Mouse (Mus musculus) limb, embryonic 10.5 days (tissue): ENCODE results near the gene A3galt2. TPM values are rescaled to one million over a fixed set of nuclear protein-coding genes. Genes with fewer than 3 reads are reported as not detected.

Source experiments
- DNase-seq: peaks from one replicate; pipeline ENCODE4 v3.0.0-alpha.2; 2017; ENCODE audit warnings: low spot score
- H3K27ac ChIP-seq: fragments of 300-500 bp; sonication (generic); 2 replicates; pipeline ENCODE4 v1.5.1; 2016; ENCODE audit warnings: mild to moderate bottlenecking
- H3K27me3 ChIP-seq: fragments of 300-500 bp; sonication (generic); 2 replicates; pipeline ENCODE4 v1.6.1; 2016; ENCODE audit warnings: low read depth, mild to moderate bottlenecking; ENCODE audit not compliant: poor library complexity, severe bottlenecking
- H3K36me3 ChIP-seq: fragments of 300-500 bp; sonication (generic); 2 replicates; pipeline ENCODE4 v1.6.1; 2016; ENCODE audit warnings: mild to moderate bottlenecking, moderate library complexity
- H3K4me1 ChIP-seq: fragments of 300-500 bp; sonication (generic); 2 replicates; pipeline ENCODE4 v1.6.1; 2016
- H3K4me3 ChIP-seq: fragments of 300-500 bp; sonication (generic); 2 replicates; pipeline ENCODE4 v1.5.1; 2016; ENCODE audit warnings: mild to moderate bottlenecking, moderate library complexity
- H3K9me3 ChIP-seq: fragments of 300-500 bp; sonication (generic); replicated peaks from 2 replicates; pipeline ENCODE4 v1.6.1; 2016; ENCODE audit warnings: mild to moderate bottlenecking
- WGBS: fragments of 180-500 bp; shearing (Covaris S2); methylation state at CpG from one replicate; pipeline ENCODE4 v1.1.7; 2016; 5-methylcytosine and 5-hydroxymethylcytosine counted together
- polyA plus RNA-seq: library from polyadenylated mRNA; unstranded; fragments of >200 nt; fragmentation: Nextera tagmentation; extraction: Ambion mirVana; gene quantifications from 2 replicates; pipeline ENCODE4 v1.2.1, GENCODE M21; 2016

A3galt2 gene
- polyA plus RNA-seq, 1 experiment from 2014 or later, result 0.10 TPM

DNA sequence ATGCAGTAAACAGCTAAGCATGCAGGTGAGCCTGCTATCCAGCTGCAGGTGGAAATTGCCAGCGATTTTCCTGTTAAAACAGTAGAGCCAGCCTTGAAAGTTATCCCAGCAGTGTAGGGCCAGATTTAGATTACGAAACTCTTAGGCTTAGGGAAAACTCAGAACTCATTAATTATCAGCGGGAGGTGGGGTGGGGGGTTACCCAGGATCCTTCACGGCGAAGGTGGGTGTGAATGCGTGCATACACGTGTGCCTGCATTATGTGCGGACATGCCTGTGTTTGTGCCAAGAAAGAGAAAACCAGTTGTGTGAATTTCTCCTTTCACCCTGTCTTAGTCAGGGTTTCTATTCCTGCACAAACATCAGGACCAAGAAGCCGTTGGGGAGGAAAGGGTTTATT is 38.4 kb upstream of the A3galt2 start:
- DNase-seq, result no peak
- H3K4me3 ChIP-seq, result no peak overlapping the region; the same call in 1 of the 2 replicates
- H3K9me3 ChIP-seq, result no peaks in the 10 kb centered on the region
- H3K4me1 ChIP-seq, result peaks cover 85% of the 10 kb centered on the region
- peaks cover 11% of the 10 kb centered on the region for H3K27me3 ChIP-seq
- 66% methylated on average over 9 of the region's 9 CpGs for WGBS
- H3K27ac ChIP-seq, result peak overlapping the region; percentile 88
- 0 out of 2 replicates have a peak, but pooled peaks cover 6% of the 10 kb centered on the region for H3K36me3 ChIP-seq

- 29% methylated on average over 5 of the region's 5 CpGs for WGBS
- no peak for DNase-seq
- 0 out of 2 replicates have a peak, but pooled peaks cover 6% of the 10 kb centered on the region for H3K36me3 ChIP-seq
- H3K27ac ChIP-seq, result peak overlapping the region; percentile 32
- H3K27me3 ChIP-seq, result peaks cover 43% of the 10 kb centered on the region
- H3K9me3 ChIP-seq, result no peaks in the 10 kb centered on the region
- no peak overlapping the region for H3K4me3 ChIP-seq
- peaks cover 87% of the 10 kb centered on the region for H3K4me1 ChIP-seq
Observed at GRCm38 (mm10) chr4:128720110-128720509, 35.1 kb upstream of the A3galt2 start.

DNA sequence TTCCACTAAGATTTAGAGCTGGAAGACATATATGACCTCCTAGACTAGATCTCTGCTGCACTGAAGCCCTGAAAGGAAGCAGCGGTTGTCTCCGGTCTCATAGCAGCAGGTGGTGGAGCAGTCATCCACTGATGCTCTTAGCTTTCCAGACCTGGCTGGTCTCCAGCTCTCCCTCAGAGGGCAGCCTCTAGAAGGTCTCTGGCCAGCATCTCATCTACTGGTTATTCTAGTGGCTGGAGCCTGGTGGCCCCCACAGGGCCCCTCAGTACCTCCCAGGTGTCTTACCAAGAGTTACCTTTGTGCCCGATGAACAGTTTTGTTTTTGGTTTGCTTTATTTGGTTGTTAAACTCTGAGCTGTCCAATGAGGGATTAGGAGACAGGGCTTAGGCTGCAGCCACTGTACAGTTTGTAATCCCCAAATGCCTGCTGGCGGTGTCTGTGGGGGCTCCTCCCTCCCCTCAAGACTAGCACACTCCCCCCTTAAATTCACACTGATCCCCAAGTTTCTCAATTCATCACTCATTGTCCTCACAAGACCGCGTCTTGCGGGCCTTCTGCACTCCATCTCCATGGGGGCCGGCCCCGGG is 34.0 kb upstream of the A3galt2 start:
- H3K27ac ChIP-seq, result 0 out of 2 replicates have a peak overlapping the region, but pooled peaks have one; percentile 32
- no peaks in the 10 kb centered on the region for H3K9me3 ChIP-seq
- H3K4me3 ChIP-seq, result no peak overlapping the region
- peaks cover 82% of the 10 kb centered on the region for H3K4me1 ChIP-seq
- 0 out of 2 replicates have a peak, but pooled peaks cover 6% of the 10 kb centered on the region for H3K36me3 ChIP-seq
- DNase-seq, result no peak
- WGBS, result 88% methylated on average over 9 of the region's 9 CpGs
- peaks cover 53% of the 10 kb centered on the region for H3K27me3 ChIP-seq

- WGBS, result 86% methylated on average over 4 of the region's 4 CpGs
- H3K4me1 ChIP-seq, result peaks cover 82% of the 10 kb centered on the region
Observed at GRCm38 (mm10) chr4:128721761-128722160, 33.4 kb upstream of the A3galt2 start.

DNA sequence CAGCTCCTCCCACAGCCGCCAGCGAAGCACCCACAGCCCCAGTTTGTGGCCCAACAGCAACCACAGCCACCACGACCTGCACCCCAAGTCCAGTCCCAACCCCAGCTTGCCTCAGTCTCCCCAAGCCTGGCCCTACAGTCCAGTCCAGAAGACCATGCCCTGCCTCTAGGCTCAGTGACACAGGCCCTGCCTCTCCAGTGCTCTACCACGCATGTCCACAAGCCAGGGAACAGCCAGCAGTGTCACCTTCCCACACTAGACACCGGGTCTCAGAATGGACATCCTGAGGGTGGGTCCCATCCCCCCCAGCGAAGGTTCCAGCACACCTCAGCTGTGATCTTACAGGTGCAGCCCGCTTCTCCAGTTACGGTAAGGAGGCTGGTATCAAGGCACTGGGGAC is 32.2 kb upstream of the A3galt2 start:
- H3K9me3 ChIP-seq, result no peaks in the 10 kb centered on the region
- no peak for DNase-seq
- whole genome bisulfite sequencing, result 87% methylated on average over 8 of the region's 8 CpGs
- H3K27me3 ChIP-seq, result peaks cover 52% of the 10 kb centered on the region
- no peak overlapping the region for H3K4me3 ChIP-seq
- peak overlapping the region; percentile 20; the same call in 1 of the 2 replicates for H3K27ac ChIP-seq
- H3K36me3 ChIP-seq, result 0 out of 2 replicates have a peak, but pooled peaks cover under 1% of the 10 kb centered on the region
- peaks cover 77% of the 10 kb centered on the region for H3K4me1 ChIP-seq

More at GRCm38 (mm10) chr4:128721761-128722160, 33.4 kb upstream of the A3galt2 start:
- Histone ChIP-seq H3K36me3 (0 out of 2 replicates have a peak, but pooled peaks cover 6% of the 10 kb centered on the region), H3K4me3 (no peak overlapping the region), H3K27ac (no peak overlapping the region), H3K27me3 (peaks cover 53% of the 10 kb centered on the region), H3K9me3 (no peaks in the 10 kb centered on the region)
- no peak for DNase-seq

GRCm38 (mm10) chr4:128723431-128723830 is 31.7 kb upstream of the A3galt2 start:
- Histone ChIP-seq H3K27me3 (peaks cover 47% of the 10 kb centered on the region), H3K9me3 (no peaks in the 10 kb centered on the region), H3K4me3 (no peak overlapping the region), H3K27ac (peak overlapping the region; percentile 38; the same call in 1 of the 2 replicates), H3K36me3 (no peaks in the 10 kb centered on the region), H3K4me1 (peaks cover 79% of the 10 kb centered on the region)
- no peak for DNase-seq
- 85% methylated on average over 13 of the region's 13 CpGs for WGBS

DNA sequence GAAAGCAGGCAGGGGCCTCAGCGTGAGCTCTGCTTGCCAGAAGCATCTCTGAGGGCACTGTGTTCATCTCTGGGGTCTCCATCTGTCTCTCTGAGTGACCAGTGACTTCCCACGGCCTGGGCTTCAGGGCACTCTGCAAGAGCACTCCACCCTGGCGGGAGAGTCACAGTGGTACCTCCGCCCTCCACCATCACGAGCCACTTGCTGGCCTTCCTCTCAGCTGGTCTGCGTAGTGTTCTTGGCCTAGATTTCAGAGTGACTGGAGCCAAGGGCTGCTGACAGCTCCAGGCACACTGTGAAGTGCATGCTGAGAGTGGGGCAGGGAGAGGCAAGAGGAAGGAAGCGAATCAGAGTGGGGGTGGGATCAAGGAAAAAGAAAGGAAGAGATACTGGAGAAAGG is 31.1 kb upstream of the A3galt2 start:
- Histone ChIP-seq H3K9me3 (no peaks in the 10 kb centered on the region), H3K27me3 (peaks cover 47% of the 10 kb centered on the region), H3K36me3 (peaks cover 3% of the 10 kb centered on the region; the same call in 1 of the 2 replicates), H3K4me3 (no peak overlapping the region), H3K27ac (peak overlapping the region; percentile 38; the same call in 1 of the 2 replicates), H3K4me1 (peaks cover 81% of the 10 kb centered on the region)
- no peak for DNase-seq
- 71% methylated on average over 7 of the region's 7 CpGs for WGBS

GRCm38 (mm10) chr4:128727019-128727720 is 28.0 kb upstream of the A3galt2 start:
- Histone ChIP-seq H3K36me3 (peaks cover 29% of the 10 kb centered on the region), H3K27me3 (peaks cover 40% of the 10 kb centered on the region), H3K27ac (peak overlapping the region; percentile 98), H3K9me3 (no peaks in the 10 kb centered on the region), H3K4me1 (peaks cover 74% of the 10 kb centered on the region), H3K4me3 (peak overlapping the region; percentile 93)
- WGBS, result 2% methylated on average over 67 of the region's 68 CpGs
- DNase-seq, result peak; percentile 87

- under 1% methylated on average over 65 of the region's 65 CpGs for WGBS
- Histone ChIP-seq H3K4me3 (peak overlapping the region; percentile 93), H3K27me3 (peaks cover 33% of the 10 kb centered on the region), H3K36me3 (peaks cover 30% of the 10 kb centered on the region), H3K27ac (peak overlapping the region; percentile 98), H3K4me1 (peaks cover 74% of the 10 kb centered on the region), H3K9me3 (no peaks in the 10 kb centered on the region)
- peak; percentile 66 for DNase-seq
Observed at GRCm38 (mm10) chr4:128727721-128728430, 27.3 kb upstream of the A3galt2 start.

GRCm38 (mm10) chr4:128728431-128728851 is 26.7 kb upstream of the A3galt2 start:
- Histone ChIP-seq H3K4me1 (peaks cover 74% of the 10 kb centered on the region), H3K4me3 (peak overlapping the region; percentile 93), H3K9me3 (no peaks in the 10 kb centered on the region), H3K36me3 (peaks cover 35% of the 10 kb centered on the region), H3K27ac (peak overlapping the region; percentile 98), H3K27me3 (peaks cover 27% of the 10 kb centered on the region)
- DNase-seq, result no peak
- WGBS, result 1% methylated on average over 5 of the region's 5 CpGs

- Histone ChIP-seq H3K4me3 (peak overlapping the region; percentile 93), H3K27ac (peak overlapping the region; percentile 98), H3K27me3 (peaks cover 20% of the 10 kb centered on the region), H3K4me1 (peaks cover 74% of the 10 kb centered on the region), H3K36me3 (peaks cover 42% of the 10 kb centered on the region), H3K9me3 (no peaks in the 10 kb centered on the region)
- DNase-seq, result no peak
- 38% methylated on average over 15 of the region's 15 CpGs for WGBS
Observed at GRCm38 (mm10) chr4:128729033-128729708, 26.0 kb upstream of the A3galt2 start.

DNA sequence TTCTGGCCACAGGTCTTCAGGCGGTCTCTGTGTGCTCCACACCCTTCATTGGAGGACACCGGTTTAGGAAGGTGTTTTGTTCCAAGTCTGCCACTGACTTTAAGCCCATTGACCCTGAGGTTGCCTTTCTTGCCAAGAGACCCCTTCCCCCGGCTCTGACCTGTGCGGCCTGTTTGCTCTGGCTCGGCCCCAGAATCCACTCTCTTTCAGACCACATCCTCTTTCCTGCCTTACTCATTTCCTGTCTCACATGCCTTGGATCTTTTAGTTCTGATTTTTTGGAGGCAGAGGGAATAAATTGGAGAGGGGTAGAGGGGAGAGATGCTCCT is 25.5 kb upstream of the A3galt2 start:
- WGBS, result 43% methylated on average over 5 of the region's 5 CpGs
- DNase-seq, result no peak
- H3K36me3 ChIP-seq, result peaks cover 47% of the 10 kb centered on the region
- H3K27me3 ChIP-seq, result peaks cover 15% of the 10 kb centered on the region
- peaks cover 74% of the 10 kb centered on the region for H3K4me1 ChIP-seq
- H3K9me3 ChIP-seq, result no peaks in the 10 kb centered on the region
- peak overlapping the region; percentile 93 for H3K4me3 ChIP-seq
- H3K27ac ChIP-seq, result peak overlapping the region; percentile 98; the same call in 1 of the 2 replicates
